Comparison of ENCODE assay signal across 26 mouse cellular contexts in genomic region chr8:127501756-127502155, GRCm38 (mm10).
DNase-seq lines count a peak whose midpoint lies in the region; ATAC-seq and TF ChIP-seq lines count a peak whose summit lies in the region.
"Had no signal": no experiment of that assay in that cellular context is flagged by ENCODE, and none has a peak within 500 bp of the region (broad histone marks: within the 10 kb centered on the region; RNA-seq: fewer than 3 reads in every experiment).

No protein-coding gene starts in this region.

- H3K9me3 ChIP-seq in heart, embryonic 16.5 days (replicated peaks; ENCODE audit: control insufficient read depth, low read length), result no peaks in the 10 kb centered on the region
- H3K9me3 ChIP-seq in midbrain, embryonic 14.5 days (ENCODE audit: control insufficient read depth, low read length), result no peaks in the 10 kb centered on the region
- H3K9me3 ChIP-seq in kidney, embryonic 15.5 days (replicated peaks), result no peaks in the 10 kb centered on the region
- H3K9me3 ChIP-seq: embryonic facial prominence, embryonic 13.5 days; forebrain, embryonic 12.5 days; heart, embryonic 10.5 days; liver, embryonic 15.5 days; lung, embryonic 15.5 days; neural tube, embryonic 15.5 days; stomach, embryonic 15.5 days had no signal

- no peak overlapping the region for H3K4me3 ChIP-seq in heart, embryonic 16.5 days (ENCODE audit: low read length)
- no peak overlapping the region for H3K4me3 ChIP-seq in thymus, adult 2 months (ENCODE audit: control insufficient read depth, insufficient read depth, low read length)
- H3K4me3 ChIP-seq in midbrain, embryonic 14.5 days (replicated peaks; ENCODE audit: low read depth, low read length), result no peak overlapping the region
- no peak overlapping the region for H3K4me3 ChIP-seq in kidney, embryonic 15.5 days (replicated peaks)
- H3K4me3 ChIP-seq: embryonic facial prominence, embryonic 13.5 days; erythroblast, embryonic 14.5 days; forebrain, embryonic 12.5 days; gastrocnemius, adult 2 months; heart, embryonic 10.5 days; layer of hippocampus, adult 2 months; liver, embryonic 15.5 days; lung, embryonic 15.5 days; neural tube, embryonic 15.5 days; stomach, embryonic 15.5 days had no signal

- no peak overlapping the region for H3K9ac ChIP-seq in heart, embryonic 16.5 days (ENCODE audit: low read length)
- H3K9ac ChIP-seq in midbrain, embryonic 14.5 days (replicated peaks; ENCODE audit: low read length), result no peak overlapping the region
- H3K9ac ChIP-seq in kidney, embryonic 15.5 days, result no peak overlapping the region
- H3K9ac ChIP-seq: embryonic facial prominence, embryonic 13.5 days; forebrain, embryonic 12.5 days; liver, embryonic 15.5 days; lung, embryonic 15.5 days; neural tube, embryonic 15.5 days; stomach, embryonic 15.5 days had no signal

- H3K27me3 ChIP-seq in heart, embryonic 16.5 days (ENCODE audit: control insufficient read depth, insufficient read depth, low read length), result no peaks in the 10 kb centered on the region
- no peaks in the 10 kb centered on the region for H3K27me3 ChIP-seq in thymus, adult 2 months (ENCODE audit: control insufficient read depth, insufficient read depth, low read length)
- no peaks in the 10 kb centered on the region for H3K27me3 ChIP-seq in midbrain, embryonic 14.5 days (ENCODE audit: control insufficient read depth, insufficient read depth, low read length)
- no peaks in the 10 kb centered on the region for H3K27me3 ChIP-seq in kidney, embryonic 15.5 days
- H3K27me3 ChIP-seq: embryonic facial prominence, embryonic 13.5 days; forebrain, embryonic 12.5 days; liver, embryonic 15.5 days; lung, embryonic 15.5 days; neural tube, embryonic 15.5 days; stomach, embryonic 15.5 days had no signal

- peak overlapping the region; percentile 44; the same call in 1 of the 2 replicates for H3K27ac ChIP-seq in heart, embryonic 16.5 days (ENCODE audit: low read length)
- H3K27ac ChIP-seq in thymus, adult 2 months (ENCODE audit: control insufficient read depth, insufficient read depth, low read length), result peak overlapping the region; percentile 44; the same call in 1 of the 2 replicates
- H3K27ac ChIP-seq in midbrain, embryonic 14.5 days (replicated peaks; ENCODE audit: low read depth, low read length), result no peak overlapping the region
- no peak overlapping the region for H3K27ac ChIP-seq in kidney, embryonic 15.5 days
- H3K27ac ChIP-seq: embryonic facial prominence, embryonic 13.5 days; gastrocnemius, adult 2 months; heart, embryonic 10.5 days; layer of hippocampus, adult 2 months; liver, embryonic 15.5 days; lung, embryonic 15.5 days; neural tube, embryonic 15.5 days; stomach, embryonic 15.5 days had no signal

- H3K4me1 ChIP-seq in heart, embryonic 16.5 days (ENCODE audit: control insufficient read depth, insufficient read depth, low read length), result peaks cover 10% of the 10 kb centered on the region
- peaks cover 26% of the 10 kb centered on the region for H3K4me1 ChIP-seq in thymus, adult 2 months (replicated peaks; ENCODE audit: control insufficient read depth, insufficient read depth, low read length)
- H3K4me1 ChIP-seq in midbrain, embryonic 14.5 days (ENCODE audit: control insufficient read depth, insufficient read depth, low read length), result peaks cover 28% of the 10 kb centered on the region
- peaks cover 18% of the 10 kb centered on the region for H3K4me1 ChIP-seq in kidney, embryonic 15.5 days
- H3K4me1 ChIP-seq: liver, embryonic 15.5 days; lung, embryonic 15.5 days had no signal

- no peaks in the 10 kb centered on the region for H3K36me3 ChIP-seq in heart, embryonic 16.5 days (ENCODE audit: control insufficient read depth, insufficient read depth)
- no peaks in the 10 kb centered on the region for H3K36me3 ChIP-seq in thymus, adult 2 months (ENCODE audit: control insufficient read depth, insufficient read depth, low read length)
- H3K36me3 ChIP-seq in midbrain, embryonic 14.5 days (ENCODE audit: control insufficient read depth, insufficient read depth, low read length), result no peaks in the 10 kb centered on the region
- peaks cover 3% of the 10 kb centered on the region; the same call in 1 of the 2 replicates for H3K36me3 ChIP-seq in kidney, embryonic 15.5 days
- H3K36me3 ChIP-seq: forebrain, embryonic 12.5 days; heart, embryonic 10.5 days; liver, embryonic 15.5 days; lung, embryonic 15.5 days; neural tube, embryonic 15.5 days; stomach, embryonic 15.5 days had no signal

- H3K4me2 ChIP-seq in heart, embryonic 16.5 days (ENCODE audit: low read depth, low read length), result no peak overlapping the region
- H3K4me2 ChIP-seq in midbrain, embryonic 14.5 days (ENCODE audit: low read length), result no peak overlapping the region
- no peak overlapping the region for H3K4me2 ChIP-seq in kidney, embryonic 15.5 days
- H3K4me2 ChIP-seq: embryonic facial prominence, embryonic 13.5 days; forebrain, embryonic 12.5 days; liver, embryonic 15.5 days; lung, embryonic 15.5 days; neural tube, embryonic 15.5 days; stomach, embryonic 15.5 days had no signal

- WGBS in heart, embryonic 16.5 days, result 70% methylated on average over 1 of the region's 1 CpGs
- WGBS in thymus, adult 2 months, result 9% methylated on average over 1 of the region's 1 CpGs
- 100% methylated on average over 1 of the region's 1 CpGs for WGBS in midbrain, embryonic 14.5 days
- 78% methylated on average over 1 of the region's 1 CpGs for WGBS in kidney, embryonic 15.5 days

- TF ChIP-seq CTCF in thymus, adult 2 months (IDR thresholded peaks at IDR 0.05; ENCODE audit: borderline replicate concordance, control insufficient read depth, extremely low read depth, insufficient read depth, low read length, poor library complexity), result no peak

- no peak for DNase-seq in heart, postnatal 4 days
- peak; percentile 44 for DNase-seq in thymus, adult 2 months
- DNase-seq in midbrain, embryonic 14.5 days, result no peak
- DNase-seq in layer of hippocampus, postnatal 14 days (ENCODE audit: low spot score in 2 of 2), result no peak
- DNase-seq: adrenal gland, adult 8-10 months; cerebellum, adult 18-20 months; cerebellum, postnatal 14 days; gastrocnemius, adult 2 months; kidney, adult 8-10 months; kidney, postnatal 25 days; lung, postnatal 36 days; right cerebral cortex, adult 18-20 months; right cerebral cortex, postnatal 4 days had no signal

- no peak for TF ChIP-seq POLR2A in thymus, adult 2 months (IDR thresholded peaks at IDR 0.05; ENCODE audit: control insufficient read depth, extremely low read depth, insufficient read depth, low read length, poor library complexity)

- ATAC-seq in heart, embryonic 16.5 days (replicated peaks; ENCODE audit: extremely low read depth, insufficient read depth, low FRiP score), result no peak
- 0 out of 2 replicates have a peak, but pooled peaks have one; percentile 14 for ATAC-seq in granulocyte monocyte progenitor cell, adult 5-6 weeks (replicated peaks; ENCODE audit: poor library complexity, severe bottlenecking)
- no peak for ATAC-seq in midbrain, embryonic 14.5 days (ENCODE audit: low FRiP score, low TSS enrichment)
- ATAC-seq in kidney, embryonic 15.5 days (replicated peaks; ENCODE audit: low FRiP score), result no peak
- ATAC-seq: activated CD4-positive, CD25-positive, alpha-beta regulatory T cell, adult 4 months had no signal

Comparison
In these comparisons a context has a peak if more than half of its experiments do, and no peak if none do; other contexts are left out.
1. H3K27ac ChIP-seq: peak in heart, embryonic 16.5 days (single experiment) and thymus, adult 2 months (single experiment); none in midbrain, embryonic 14.5 days (single experiment) and kidney, embryonic 15.5 days (single experiment).